Mouse (Mus musculus) kidney, adult 2 months (tissue): ENCODE data around the gene Cadm2.

Experiments
- CTCF ChIP-seq: fragments of 200-500 bp; conservative IDR thresholded peaks from 2 replicates; pipeline ENCODE4 v1.5.1; 2011; ENCODE audit warnings: low read depth, mild to moderate bottlenecking, control low read depth, low read length, moderate library complexity, mixed read lengths; ENCODE audit not compliant: insufficient read depth, insufficient read length
- POLR2A ChIP-seq: fragments of 200-500 bp; IDR thresholded peaks from one replicate; pipeline ENCODE4 v1.6.1; 2011; ENCODE audit warnings: low read depth, low read length, control low read depth

- TF ChIP-seq POLR2A = no peak
- TF ChIP-seq CTCF = no peak
Measured at GRCm38 (mm10) chr16:67106478-67107061, 514.1 kb downstream of the Cadm2 start.
